Mouse (Mus musculus) neural tube, embryonic 14.5 days (tissue): Measurements from ENCODE around the gene Smad3. TPM values are rescaled to one million over a fixed set of nuclear protein-coding genes. Genes with fewer than 3 reads are reported as not detected.

Experiments
- ATAC-seq: fragments of 200-750 bp; cut with Nextera tagmentation; 2 replicates; pipeline ENCODE4 v1.8.0; 2017; ENCODE audit warnings: low read depth, mild to moderate bottlenecking, moderate TSS enrichment, moderate library complexity
- H3K27ac ChIP-seq: fragments of 300-500 bp; sonication (generic); 2 replicates; pipeline ENCODE4 v1.5.1; 2014; ENCODE audit warnings: low read depth, mild to moderate bottlenecking, control low read depth, low read length, moderate library complexity, mixed read lengths
- H3K27me3 ChIP-seq: fragments of 300-500 bp; sonication (generic); 2 replicates; pipeline ENCODE4 v1.6.1; 2014; ENCODE audit warnings: low read length; ENCODE audit not compliant: control insufficient read depth, insufficient read depth
- H3K36me3 ChIP-seq: fragments of 300-500 bp; sonication (generic); 2 replicates; pipeline ENCODE4 v1.6.1; 2014; ENCODE audit warnings: low read length, mixed read lengths; ENCODE audit not compliant: control insufficient read depth, insufficient read depth
- H3K4me1 ChIP-seq: fragments of 300-500 bp; sonication (generic); 2 replicates; pipeline ENCODE4 v1.6.1; 2014; ENCODE audit warnings: low read length; ENCODE audit not compliant: control insufficient read depth, insufficient read depth
- H3K4me2 ChIP-seq: fragments of 300-500 bp; sonication (generic); 2 replicates; pipeline ENCODE4 v1.6.1; 2014; ENCODE audit warnings: mild to moderate bottlenecking, low read depth, low read length, control low read depth
- H3K4me3 ChIP-seq: fragments of 300-500 bp; sonication (generic); 2 replicates; pipeline ENCODE4 v1.5.1; 2014; ENCODE audit warnings: low read depth, low read length, control low read depth, mixed read lengths
- H3K9ac ChIP-seq: fragments of 300-500 bp; sonication (generic); replicated peaks from 2 replicates; pipeline ENCODE4 v1.6.1; 2014; ENCODE audit warnings: low read depth, mild to moderate bottlenecking, control low read depth, low read length, mixed read lengths
- H3K9me3 ChIP-seq: fragments of 300-500 bp; sonication (generic); 2 replicates; pipeline ENCODE4 v1.6.1; 2016; ENCODE audit warnings: low read length; ENCODE audit not compliant: control insufficient read depth
- WGBS: fragments of 180-500 bp; shearing (Covaris S2); extraction: QIAGEN DNeasy Blood & Tissue Kit; methylation state at CpG from one replicate; pipeline ENCODE4 v1.1.7; 2014; 5-methylcytosine and 5-hydroxymethylcytosine counted together
- polyA plus RNA-seq: library from polyadenylated mRNA; unstranded; fragments of >200 nt; fragmentation: Nextera tagmentation; extraction: Ambion mirVana; gene quantifications from 2 replicates; pipeline ENCODE4 v1.2.1, GENCODE M21; 2014

Smad3 gene
- polyA plus RNA-seq, 1 experiment from 2014 or later, result 6.4 TPM

- Histone ChIP-seq H3K9me3 (no peaks in the 10 kb centered on the region), H3K27ac (no peak overlapping the region), H3K4me1 (peaks cover 30% of the 10 kb centered on the region), H3K9ac (no peak overlapping the region), H3K36me3 (no peaks in the 10 kb centered on the region), H3K4me2 (no peak overlapping the region), H3K27me3 (no peaks in the 10 kb centered on the region), H3K4me3 (no peak overlapping the region)
- 83% methylated on average over 10 of the region's 10 CpGs for WGBS
- ATAC-seq, result no peak
Observed at GRCm38 (mm10) chr9:63663222-63663621, 94.6 kb downstream of the Smad3 start.

DNA sequence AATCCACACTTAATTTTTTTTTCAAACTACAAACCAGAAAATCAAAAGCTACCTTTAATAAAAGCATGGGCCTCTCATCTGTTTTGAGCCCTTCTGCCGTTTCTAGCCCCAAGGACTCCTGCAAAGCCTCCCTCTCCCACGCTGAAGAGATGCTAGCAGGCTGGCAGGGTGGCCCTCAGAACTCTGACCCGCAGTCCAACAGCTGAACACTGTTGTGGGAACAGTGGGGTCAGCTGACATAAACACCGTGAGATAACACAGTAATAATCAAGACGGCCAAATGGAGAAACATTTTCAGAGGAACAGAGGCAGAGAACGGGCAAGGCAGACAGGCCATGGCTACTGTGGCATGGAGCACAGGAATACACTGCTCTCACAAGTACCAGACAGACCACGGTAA, 95.0 kb downstream of the Smad3 start:
- no peak overlapping the region for H3K4me2 ChIP-seq
- no peak overlapping the region for H3K4me3 ChIP-seq
- H3K9me3 ChIP-seq, result no peaks in the 10 kb centered on the region
- no peaks in the 10 kb centered on the region for H3K27me3 ChIP-seq
- no peak overlapping the region for H3K27ac ChIP-seq
- WGBS, result 87% methylated on average over 7 of the region's 7 CpGs
- no peak for ATAC-seq
- no peaks in the 10 kb centered on the region for H3K36me3 ChIP-seq
- no peak overlapping the region for H3K9ac ChIP-seq
- peaks cover 26% of the 10 kb centered on the region for H3K4me1 ChIP-seq

DNA sequence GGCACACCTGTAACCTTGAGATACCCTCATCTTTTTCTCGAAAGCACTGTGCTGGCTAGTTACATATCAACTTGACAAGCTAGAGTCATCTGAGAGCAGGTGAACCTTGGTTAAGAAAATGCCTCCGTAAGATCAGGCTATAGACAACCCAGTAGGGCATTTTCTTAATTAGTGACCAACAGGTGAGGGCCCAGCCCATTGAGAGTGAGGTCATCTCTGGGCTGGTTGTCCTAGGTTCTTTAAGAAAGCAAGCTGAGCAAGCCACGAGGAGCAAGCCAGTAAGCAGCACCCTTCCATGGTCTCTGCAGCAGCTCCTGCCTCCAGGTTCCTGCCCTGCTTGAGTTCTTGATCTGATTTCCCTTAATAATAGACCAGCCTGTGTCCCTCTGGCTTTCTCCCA, 97.1 kb downstream of the Smad3 start:
- Histone ChIP-seq H3K4me1 (peaks cover 7% of the 10 kb centered on the region; the same call in 1 of the 2 replicates), H3K4me3 (no peak overlapping the region), H3K36me3 (no peaks in the 10 kb centered on the region), H3K27me3 (no peaks in the 10 kb centered on the region), H3K4me2 (no peak overlapping the region), H3K27ac (no peak overlapping the region), H3K9me3 (no peaks in the 10 kb centered on the region), H3K9ac (no peak overlapping the region)
- 94% methylated on average over 3 of the region's 3 CpGs for WGBS
- no peak for ATAC-seq

- no peaks in the 10 kb centered on the region for H3K9me3 ChIP-seq
- no peaks in the 10 kb centered on the region for H3K27me3 ChIP-seq
- H3K4me2 ChIP-seq, result no peak overlapping the region
- no peak overlapping the region for H3K27ac ChIP-seq
- H3K4me3 ChIP-seq, result no peak overlapping the region
- no peaks in the 10 kb centered on the region for H3K36me3 ChIP-seq
- WGBS, result 94% methylated on average over 4 of the region's 4 CpGs
- peaks cover 3% of the 10 kb centered on the region; the same call in 1 of the 2 replicates for H3K4me1 ChIP-seq
- no peak for ATAC-seq
- no peak overlapping the region for H3K9ac ChIP-seq
Observed at GRCm38 (mm10) chr9:63660061-63660460, 97.7 kb downstream of the Smad3 start.

GRCm38 (mm10) chr9:63658970-63659371, 98.8 kb downstream of the Smad3 start:
- Histone ChIP-seq H3K4me2 (no peak overlapping the region), H3K9ac (no peak overlapping the region), H3K9me3 (no peaks in the 10 kb centered on the region), H3K27me3 (no peaks in the 10 kb centered on the region), H3K27ac (no peak overlapping the region), H3K4me1 (no peaks in the 10 kb centered on the region; the same call in 1 of the 2 replicates), H3K36me3 (no peaks in the 10 kb centered on the region), H3K4me3 (no peak overlapping the region)
- no peak for ATAC-seq
- 72% methylated on average over 5 of the region's 5 CpGs for WGBS

DNA sequence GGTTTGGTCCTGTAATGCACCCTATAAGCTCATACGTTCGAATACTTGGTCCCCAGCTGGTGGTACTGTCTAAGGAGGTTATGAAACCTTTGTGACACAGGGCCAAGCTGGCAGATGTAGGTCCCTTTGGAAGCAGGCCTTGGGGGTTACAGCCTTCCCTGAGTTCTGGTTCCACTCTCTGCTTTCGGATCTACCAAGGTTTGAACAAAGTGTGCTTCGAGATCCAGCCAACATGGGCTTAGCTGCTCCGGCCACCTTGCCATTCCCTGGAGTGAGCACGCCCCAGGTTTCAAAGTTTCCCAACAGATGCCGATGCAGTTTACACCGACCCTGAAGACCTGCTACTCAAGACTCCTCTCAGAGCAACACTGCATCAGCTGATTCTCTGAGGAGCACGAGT, 99.4 kb downstream of the Smad3 start:
- H3K9ac ChIP-seq, result no peak overlapping the region
- H3K27ac ChIP-seq, result no peak overlapping the region
- no peak overlapping the region for H3K4me3 ChIP-seq
- H3K4me2 ChIP-seq, result no peak overlapping the region
- no peaks in the 10 kb centered on the region for H3K36me3 ChIP-seq
- H3K4me1 ChIP-seq, result peaks cover 5% of the 10 kb centered on the region; the same call in 1 of the 2 replicates
- no peaks in the 10 kb centered on the region for H3K9me3 ChIP-seq
- 90% methylated on average over 9 of the region's 9 CpGs for WGBS
- no peak for ATAC-seq
- H3K27me3 ChIP-seq, result no peaks in the 10 kb centered on the region

- H3K4me2 ChIP-seq, result no peak overlapping the region
- H3K27ac ChIP-seq, result no peak overlapping the region
- H3K9ac ChIP-seq, result no peak overlapping the region
- ATAC-seq, result no peak
- no peak overlapping the region for H3K4me3 ChIP-seq
- no peaks in the 10 kb centered on the region for H3K27me3 ChIP-seq
- H3K36me3 ChIP-seq, result no peaks in the 10 kb centered on the region
- H3K4me1 ChIP-seq, result peaks cover 7% of the 10 kb centered on the region; the same call in 1 of the 2 replicates
- 96% methylated on average over 4 of the region's 4 CpGs for WGBS
- H3K9me3 ChIP-seq, result no peaks in the 10 kb centered on the region
Observed at GRCm38 (mm10) chr9:63657167-63657566, 100.6 kb downstream of the Smad3 start.

GRCm38 (mm10) chr9:63655092-63655491, 102.7 kb downstream of the Smad3 start:
- 18% methylated on average over 1 of the region's 1 CpGs for WGBS

GRCm38 (mm10) chr9:63654575-63654974, 103.2 kb downstream of the Smad3 start:
- no peak for ATAC-seq
- Histone ChIP-seq H3K36me3 (0 out of 2 replicates have a peak, but pooled peaks cover 2% of the 10 kb centered on the region), H3K4me1 (peaks cover 16% of the 10 kb centered on the region), H3K4me2 (no peak overlapping the region), H3K27me3 (no peaks in the 10 kb centered on the region), H3K4me3 (no peak overlapping the region), H3K27ac (no peak overlapping the region), H3K9ac (no peak overlapping the region), H3K9me3 (no peaks in the 10 kb centered on the region)
- WGBS, result 95% methylated on average over 8 of the region's 8 CpGs

More at GRCm38 (mm10) chr9:63655092-63655491, 102.7 kb downstream of the Smad3 start:
- no peak overlapping the region for H3K4me3 ChIP-seq
- H3K9me3 ChIP-seq, result no peaks in the 10 kb centered on the region
- no peak for ATAC-seq
- no peak overlapping the region for H3K9ac ChIP-seq
- H3K4me1 ChIP-seq, result peaks cover 16% of the 10 kb centered on the region
- no peak overlapping the region for H3K4me2 ChIP-seq
- H3K27me3 ChIP-seq, result no peaks in the 10 kb centered on the region
- no peaks in the 10 kb centered on the region for H3K36me3 ChIP-seq
- no peak overlapping the region for H3K27ac ChIP-seq
